Mouse (Mus musculus) mature B cell (primary cell): Measurements from ENCODE around the gene Eps15l1.

Experiments used
- in situ Hi-C: fragments of 300-500 bp; cut with MboI; formaldehyde crosslinking; loops from 2 replicates; pipeline ENCODE4 v1.14.3; 2019

Eps15l1 gene

GRCm38 (mm10) chr8:72321635-72322441 is 99.4 kb downstream of the Eps15l1 start:
- in situ Hi-C loops, result loop anchor here (5.0 kb wide), 1 partner anchor 35 kb away; no protein-coding TSS in a partner anchor

GRCm38 (mm10) chr8:72320803-72321583 is 100.3 kb downstream of the Eps15l1 start:
- in situ Hi-C loops, result loop anchor here (5.0 kb wide), 1 partner anchor 36 kb away; no protein-coding TSS in a partner anchor

GRCm38 (mm10) chr8:72319921-72320802 is 101.1 kb downstream of the Eps15l1 start:
- in situ Hi-C loops, result loop anchor here (5.0 to 10.0 kb wide), 2 partner anchors 37 to 55 kb away; no protein-coding TSS in a partner anchor

GRCm38 (mm10) chr8:72319397-72319796 is 101.9 kb downstream of the Eps15l1 start:
- in situ Hi-C loops, result loop anchor here (10.0 kb wide), 1 partner anchor 55 kb away; no protein-coding TSS in a partner anchor

- in situ Hi-C loops, result loop anchor here (10.0 kb wide), 1 partner anchor 54 kb away; no protein-coding TSS in a partner anchor
Observed at GRCm38 (mm10) chr8:72318801-72319322, 102.4 kb downstream of the Eps15l1 start, which contains the start of gene Klf2. TSS of gene Klf2 (plus strand) at chr8:72319033.

- in situ Hi-C loops, result loop anchor here (10.0 kb wide), 1 partner anchor 53 kb away; no protein-coding TSS in a partner anchor
Observed at GRCm38 (mm10) chr8:72317741-72318301, 103.4 kb downstream of the Eps15l1 start.

GRCm38 (mm10) chr8:72316053-72316695 is 105.1 kb downstream of the Eps15l1 start:
- in situ Hi-C loops, result loop anchor here (10.0 kb wide), 1 partner anchor 51 kb away; no protein-coding TSS in a partner anchor

GRCm38 (mm10) chr8:72312926-72313518 is 108.2 kb downstream of the Eps15l1 start:
- in situ Hi-C loops, result loop anchor here (10.0 kb wide), 1 partner anchor 48 kb away; no protein-coding TSS in a partner anchor

GRCm38 (mm10) chr8:72310849-72311506 is 110.3 kb downstream of the Eps15l1 start:
- in situ Hi-C loops, result loop anchor here (10.0 kb wide), 1 partner anchor 46 kb away; no protein-coding TSS in a partner anchor

GRCm38 (mm10) chr8:72308276-72308675 is 113.0 kb downstream of the Eps15l1 start:
- in situ Hi-C loops, result no loop called here

- in situ Hi-C loops, result no loop called here
Observed at GRCm38 (mm10) chr8:72306913-72307312, 114.3 kb downstream of the Eps15l1 start.

- in situ Hi-C loops, result no loop called here
Observed at GRCm38 (mm10) chr8:72305210-72305905, 115.9 kb downstream of the Eps15l1 start, which contains the start of gene Gm10282. TSS of gene Gm10282 (minus strand) at chr8:72305260.

GRCm38 (mm10) chr8:72303633-72304032 is 117.6 kb downstream of the Eps15l1 start:
- in situ Hi-C loops, result no loop called here

- in situ Hi-C loops, result no loop called here
Observed at GRCm38 (mm10) chr8:72302986-72303612, 118.2 kb downstream of the Eps15l1 start.

- in situ Hi-C loops, result no loop called here
Observed at GRCm38 (mm10) chr8:72301497-72301896, 119.8 kb downstream of the Eps15l1 start.

- in situ Hi-C loops, result no loop called here
Observed at GRCm38 (mm10) chr8:72300654-72301400, 120.4 kb downstream of the Eps15l1 start.

GRCm38 (mm10) chr8:72298928-72299327 is 122.3 kb downstream of the Eps15l1 start:
- in situ Hi-C loops, result no loop called here
